Mouse (Mus musculus) liver, embryonic 14.5 days (tissue): ENCODE data around the gene Rybp. TPM values are rescaled to one million over a fixed set of nuclear protein-coding genes. Genes with fewer than 3 reads are reported as not detected.

ENCODE experiments used
- ATAC-seq: fragments of 200-750 bp; cut with Nextera tagmentation; 2 replicates; pipeline ENCODE4 v1.8.0; 2017; ENCODE audit warnings: moderate number of reproducible peaks, mild to moderate bottlenecking, moderate library complexity; ENCODE audit not compliant: insufficient read depth
- DNase-seq, 3 experiments: peaks; one replicate each; pipeline ENCODE4 v3.0.0-alpha.2; 2012 to 2013; ENCODE audit warnings: low read depth in 3 of 3, low spot score in 3 of 3
- H3K27ac ChIP-seq: fragments of 300-500 bp; sonication (generic); 2 replicates; pipeline ENCODE4 v1.5.1; 2014; ENCODE audit warnings: moderate library complexity, mild to moderate bottlenecking, control low read depth, inconsistent platforms
- H3K27me3 ChIP-seq: fragments of 300-500 bp; sonication (generic); 2 replicates; pipeline ENCODE4 v1.6.1; 2014; ENCODE audit warnings: mild to moderate bottlenecking, low read length, moderate library complexity; ENCODE audit not compliant: control insufficient read depth, insufficient read depth
- H3K36me3 ChIP-seq: fragments of 300-500 bp; sonication (generic); replicated peaks from 2 replicates; pipeline ENCODE4 v1.6.1; 2014; ENCODE audit warnings: low read depth; ENCODE audit not compliant: control insufficient read depth, insufficient read depth
- H3K4me1 ChIP-seq, 2 experiments: fragments of 200-500 bp in 1 of 2; fragments of 300-500 bp in 1 of 2; sonication (generic) in 1 of 2; replicated peaks; 2 replicates each; pipeline ENCODE4 v1.6.1; 2012 to 2014; ENCODE audit warnings: antibody characterized with exemption in 1 of 2, inconsistent platforms in 1 of 2, low read length in 1 of 2; ENCODE audit not compliant: control insufficient read depth in 2 of 2, insufficient read depth in 2 of 2
- H3K4me2 ChIP-seq: fragments of 300-500 bp; sonication (generic); 2 replicates; pipeline ENCODE4 v1.6.1; 2014; ENCODE audit warnings: low read depth, mild to moderate bottlenecking, control low read depth, moderate library complexity
- H3K4me3 ChIP-seq, 2 experiments: fragments of 200-500 bp in 1 of 2; fragments of 300-500 bp in 1 of 2; sonication (generic) in 1 of 2; 2 replicates each; pipeline ENCODE4 v1.5.1; 2012 to 2014; ENCODE audit warnings: low read depth in 2 of 2, low read length in 2 of 2, mild to moderate bottlenecking in 2 of 2, control low read depth in 1 of 2, inconsistent platforms in 1 of 2, moderate library complexity in 1 of 2; ENCODE audit not compliant: insufficient read depth in 1 of 2
- H3K9ac ChIP-seq: fragments of 300-500 bp; sonication (generic); replicated peaks from 2 replicates; pipeline ENCODE4 v1.6.1; 2014; ENCODE audit warnings: mild to moderate bottlenecking, control low read depth, moderate library complexity
- H3K9me3 ChIP-seq: fragments of 300-500 bp; sonication (generic); 2 replicates; pipeline ENCODE4 v1.6.1; 2016; ENCODE audit warnings: low read length, mixed read lengths; ENCODE audit not compliant: control insufficient read depth
- CTCF ChIP-seq: IDR thresholded peaks from 2 replicates; pipeline ENCODE4 v1.5.1; 2016; ENCODE audit warnings: antibody characterized with exemption, low read depth, control low read depth
- EP300 ChIP-seq: IDR thresholded peaks from 2 replicates; pipeline ENCODE4 v1.6.1; 2016; ENCODE audit warnings: antibody characterized with exemption, low read depth
- WGBS: fragments of 180-500 bp; shearing (Covaris S2); extraction: QIAGEN DNeasy Blood & Tissue Kit; methylation state at CpG from one replicate; pipeline ENCODE4 v1.1.7; 2014; ENCODE audit not compliant: insufficient replicate concordance; 5-methylcytosine and 5-hydroxymethylcytosine counted together
- polyA plus RNA-seq, 2 experiments: library from polyadenylated mRNA; depleted of rRNA in 1 of 2; stranded (reverse) in 1 of 2; unstranded in 1 of 2; fragments of >200 nt; fragmentation: Nextera tagmentation in 1 of 2; extraction: Ambion mirVana in 1 of 2; gene quantifications; 2 replicates each; pipeline versions ENCODE4 v1.2.1 to v1.2.3; 2012 to 2014

The Rybp gene
- 5.1 and 10.7 TPM in 2 replicates for polyA plus RNA-seq (2012; rRNA removed)
- 3.2 and 3.5 TPM in 2 replicates for polyA plus RNA-seq (2014; fragmentation: Nextera tagmentation; extraction: Ambion mirVana)

GRCm38 (mm10) chr6:100287334-100288015, at the start of gene Rybp:
TSS of gene Rybp (minus strand) at chr6:100287485.
- Histone ChIP-seq H3K4me3 (peak within 1 kb of the TSS; percentile 79 to 84), H3K4me2 (peak within 1 kb of the TSS; percentile 90), H3K9me3 (no peaks in the 10 kb centered on the region), H3K27ac (peak within 1 kb of the TSS; percentile 46), H3K36me3 (no peaks in the 10 kb centered on the region), H3K4me1 (peaks cover 9 to 22% of the 10 kb centered on the region in 2 experiments), H3K27me3 (no peaks in the 10 kb centered on the region; the same call in 1 of the 2 replicates), H3K9ac (peak within 1 kb of the TSS; percentile 85)
- ATAC-seq (peak; percentile 90), DNase-seq (peak; percentile 83 to 87 (median 85))
- TF ChIP-seq EP300 (no peak), CTCF (no peak)
- under 1% methylated on average over 77 of the region's 112 CpGs for WGBS

GRCm38 (mm10) chr6:100336591-100337148, 49.4 kb upstream of the Rybp start:
- H3K36me3 ChIP-seq, result no peaks in the 10 kb centered on the region
- no peak for ATAC-seq

GRCm38 (mm10) chr6:100335506-100336144, 48.3 kb upstream of the Rybp start:
- DNase-seq, result no peak
- Histone ChIP-seq H3K4me2 (peak overlapping the region; percentile 41), H3K9me3 (no peaks in the 10 kb centered on the region), H3K9ac (no peak overlapping the region), H3K36me3 (no peaks in the 10 kb centered on the region), H3K27me3 (no peaks in the 10 kb centered on the region; the same call in 1 of the 2 replicates), H3K4me3 (no peak overlapping the region; a peak in 1 of 4 replicates), H3K4me1 (no peaks in the 10 kb centered on the region; a peak in 1 of 4 replicates), H3K27ac (no peak overlapping the region)
- ATAC-seq, result no peak
- TF ChIP-seq EP300 (no peak), CTCF (no peak)
- 12% methylated on average over 18 of the region's 18 CpGs for WGBS

More at GRCm38 (mm10) chr6:100336591-100337148, 49.4 kb upstream of the Rybp start:
- no peak for TF ChIP-seq EP300
- TF ChIP-seq CTCF, result no peak
- no peak for DNase-seq
- no peaks in the 10 kb centered on the region; a peak in 1 of 4 replicates for H3K4me1 ChIP-seq
- no peaks in the 10 kb centered on the region for H3K9me3 ChIP-seq
- no peak overlapping the region for H3K4me2 ChIP-seq
- H3K4me3 ChIP-seq, result no peak overlapping the region
- no peaks in the 10 kb centered on the region; the same call in 1 of the 2 replicates for H3K27me3 ChIP-seq
- no peak overlapping the region for H3K9ac ChIP-seq
- 32% methylated on average over 14 of the region's 14 CpGs for WGBS
- no peak overlapping the region for H3K27ac ChIP-seq

DNA sequence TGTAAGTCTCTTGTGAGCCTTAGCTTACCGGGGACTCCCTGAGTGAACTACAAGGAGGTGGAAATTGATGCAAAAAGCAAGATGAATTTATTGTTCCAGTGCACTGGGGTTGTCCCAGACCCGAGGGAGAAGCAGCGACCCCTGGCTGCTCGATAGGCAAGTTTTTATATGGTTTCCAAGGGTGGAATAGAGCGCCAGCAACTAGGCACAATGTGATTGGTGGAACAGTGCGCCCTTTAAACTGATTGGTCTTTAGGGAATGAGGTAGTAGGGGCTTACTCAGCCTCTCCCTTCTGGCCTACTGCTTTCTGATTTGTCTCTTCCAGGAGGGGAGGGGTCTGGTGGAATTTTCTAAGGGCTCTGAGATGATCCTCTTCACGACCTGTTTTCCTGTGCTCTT, 46.5 kb upstream of the Rybp start:
- Histone ChIP-seq H3K4me3 (no peak overlapping the region), H3K27me3 (no peaks in the 10 kb centered on the region; the same call in 1 of the 2 replicates), H3K4me1 (no peaks in the 10 kb centered on the region; a peak in 1 of 4 replicates), H3K9me3 (no peaks in the 10 kb centered on the region), H3K36me3 (no peaks in the 10 kb centered on the region), H3K9ac (no peak overlapping the region), H3K4me2 (no peak overlapping the region), H3K27ac (no peak overlapping the region)
- WGBS, result 60% methylated on average over 7 of the region's 7 CpGs
- no peak for ATAC-seq
- no peak for DNase-seq
- TF ChIP-seq CTCF (0 out of 2 replicates have a peak, but pooled peaks have one; percentile 23), EP300 (no peak)

- Histone ChIP-seq H3K9ac (no peak overlapping the region), H3K27ac (no peak overlapping the region), H3K4me2 (no peak overlapping the region), H3K4me3 (no peak overlapping the region), H3K9me3 (no peaks in the 10 kb centered on the region), H3K36me3 (no peaks in the 10 kb centered on the region), H3K27me3 (no peaks in the 10 kb centered on the region; the same call in 1 of the 2 replicates), H3K4me1 (no peaks in the 10 kb centered on the region; a peak in 1 of 4 replicates)
- DNase-seq (no peak), ATAC-seq (no peak)
- no peak for TF ChIP-seq EP300
- no peak for TF ChIP-seq CTCF
- 71% methylated on average over 4 of the region's 4 CpGs for WGBS
Measured at GRCm38 (mm10) chr6:100332479-100332878, 45.2 kb upstream of the Rybp start.
